Mouse (Mus musculus) embryonic facial prominence, embryonic 10.5 days (tissue): ENCODE data around the gene Mfsd4a. TPM values are rescaled to one million over a fixed set of nuclear protein-coding genes. Genes with fewer than 3 reads are reported as not detected.

Source experiments
- DNase-seq: peaks from one replicate; pipeline ENCODE4 v3.0.0-alpha.2; 2017; ENCODE audit warnings: low spot score
- H3K27ac ChIP-seq: fragments of 300-500 bp; sonication (generic); replicated peaks from 2 replicates; pipeline ENCODE4 v1.5.1; 2016; ENCODE audit warnings: mild to moderate bottlenecking
- H3K27me3 ChIP-seq: fragments of 300-500 bp; sonication (generic); replicated peaks from 2 replicates; pipeline ENCODE4 v1.6.1; 2016; ENCODE audit warnings: low read depth, mild to moderate bottlenecking; ENCODE audit not compliant: poor library complexity, severe bottlenecking
- H3K36me3 ChIP-seq: fragments of 300-500 bp; sonication (generic); replicated peaks from 2 replicates; pipeline ENCODE4 v1.6.1; 2016; ENCODE audit warnings: mild to moderate bottlenecking, moderate library complexity
- H3K4me1 ChIP-seq: fragments of 300-500 bp; sonication (generic); 2 replicates; pipeline ENCODE4 v1.6.1; 2016
- H3K4me3 ChIP-seq: fragments of 300-500 bp; sonication (generic); 2 replicates; pipeline ENCODE4 v1.5.1; 2016; ENCODE audit warnings: mild to moderate bottlenecking, moderate library complexity
- H3K9me3 ChIP-seq: fragments of 300-500 bp; sonication (generic); 2 replicates; pipeline ENCODE4 v1.6.1; 2016; ENCODE audit warnings: mild to moderate bottlenecking
- WGBS: fragments of 180-500 bp; shearing (Covaris S2); methylation state at CpG from one replicate; pipeline ENCODE4 v1.1.7; 2016; 5-methylcytosine and 5-hydroxymethylcytosine counted together
- polyA plus RNA-seq: library from polyadenylated mRNA; unstranded; fragments of >200 nt; fragmentation: Nextera tagmentation; extraction: Ambion mirVana; gene quantifications from 2 replicates; pipeline ENCODE4 v1.2.1, GENCODE M21; 2016

Gene Mfsd4a
- polyA plus RNA-seq, 1 experiment from 2014 or later: 12.5 TPM

DNA sequence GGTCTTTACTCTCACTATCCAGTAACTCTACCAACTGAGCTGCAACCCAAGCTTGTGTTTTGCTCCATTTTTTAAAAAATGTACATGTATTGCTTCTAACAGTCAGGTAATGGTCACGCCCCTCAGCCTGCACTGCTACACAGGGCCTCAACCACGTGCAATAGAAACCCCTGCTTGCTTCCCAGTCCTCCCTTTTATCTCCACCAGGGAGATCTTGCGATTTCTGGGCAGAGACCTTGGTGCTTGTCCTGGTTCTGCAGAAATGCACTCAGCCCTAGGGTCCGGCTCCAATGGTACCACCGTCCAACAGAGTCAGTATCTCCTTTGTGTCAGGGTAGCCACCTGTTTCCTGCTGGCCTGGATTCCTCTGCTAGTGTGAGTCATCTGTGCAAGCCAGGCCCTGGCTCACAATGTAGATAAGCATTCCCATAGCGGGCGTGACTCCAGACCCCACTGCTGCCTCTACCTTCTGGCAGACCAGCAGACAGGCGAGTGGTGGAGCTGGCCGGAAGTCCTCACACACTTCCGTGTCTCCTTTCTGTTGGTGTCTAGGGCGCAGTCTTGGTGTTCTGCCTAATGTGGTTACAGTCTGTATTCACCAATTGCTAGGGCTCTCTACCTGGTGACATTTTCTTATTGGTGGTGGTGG is 27.6 kb upstream of the Mfsd4a start:
- Histone ChIP-seq H3K4me3 (no peak overlapping the region), H3K36me3 (no peaks in the 10 kb centered on the region), H3K9me3 (no peaks in the 10 kb centered on the region), H3K27me3 (no peaks in the 10 kb centered on the region), H3K27ac (no peak overlapping the region), H3K4me1 (no peaks in the 10 kb centered on the region)
- DNase-seq: no peak
- 80% methylated on average over 11 of the region's 11 CpGs for WGBS

DNA sequence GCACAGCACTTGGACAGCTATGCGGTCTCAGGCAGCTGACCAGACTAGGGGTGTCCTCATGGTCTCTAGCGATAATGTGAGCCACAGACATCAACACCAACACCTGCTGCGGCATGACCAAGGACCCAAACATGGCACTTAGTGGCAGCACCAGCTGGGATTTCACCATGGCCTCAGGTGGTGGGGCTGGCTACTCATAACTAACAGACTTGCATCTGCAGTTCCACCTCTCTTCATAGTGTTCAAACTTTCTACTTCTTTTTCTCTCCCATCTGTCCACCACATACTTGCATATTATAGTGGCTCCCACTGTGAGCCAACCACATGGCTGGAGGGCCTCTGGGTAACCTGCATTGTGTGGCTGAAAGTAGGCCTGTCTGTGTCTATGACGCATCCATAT is 25.4 kb upstream of the Mfsd4a start:
- no peaks in the 10 kb centered on the region for H3K4me1 ChIP-seq
- no peaks in the 10 kb centered on the region for H3K9me3 ChIP-seq
- no peaks in the 10 kb centered on the region for H3K36me3 ChIP-seq
- no peak overlapping the region for H3K4me3 ChIP-seq
- H3K27me3 ChIP-seq: no peaks in the 10 kb centered on the region
- no peak for DNase-seq
- WGBS: 91% methylated on average over 4 of the region's 4 CpGs
- H3K27ac ChIP-seq: no peak overlapping the region

DNA sequence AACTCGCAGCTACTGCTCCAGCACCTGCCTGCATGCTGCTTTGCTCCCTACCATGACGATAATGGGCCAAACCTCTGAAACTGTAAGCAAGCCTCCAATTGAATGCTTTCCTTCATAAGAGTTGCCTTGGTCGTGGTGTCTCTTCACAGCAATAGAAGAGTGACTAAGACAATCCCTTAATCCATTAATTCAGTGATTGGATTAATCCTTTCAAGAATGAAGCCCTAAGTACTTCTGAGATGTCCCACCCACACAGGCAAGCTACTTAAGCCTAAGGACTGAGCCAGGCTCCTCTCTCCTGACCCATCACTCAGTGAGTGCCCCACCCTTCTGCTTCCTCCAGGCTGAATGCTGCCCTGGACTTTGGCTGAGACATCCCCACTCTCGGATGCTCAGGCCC is 22.4 kb upstream of the Mfsd4a start:
- WGBS: 75% methylated on average over 4 of the region's 4 CpGs
- no peak for DNase-seq

DNA sequence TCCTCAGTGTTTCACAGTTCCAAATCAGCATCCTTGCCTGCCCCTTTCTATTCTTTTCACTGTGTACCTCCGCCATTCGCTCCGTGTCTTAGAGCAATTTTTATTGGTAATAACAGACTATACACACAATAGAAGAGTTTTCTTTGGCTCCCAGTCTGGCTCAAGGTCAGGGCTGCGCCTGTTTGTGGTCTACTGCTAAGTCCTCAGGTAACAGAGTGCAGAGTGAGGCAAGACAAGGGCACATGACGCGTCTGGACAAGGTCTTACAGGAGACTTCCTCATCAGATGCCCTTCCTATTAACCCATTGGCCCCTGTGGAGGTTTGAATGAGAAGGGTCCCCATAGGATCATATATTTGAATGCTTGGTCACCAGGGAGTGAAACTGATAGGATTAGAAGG is 21.9 kb upstream of the Mfsd4a start:
- 86% methylated on average over 6 of the region's 6 CpGs for WGBS
- H3K27me3 ChIP-seq: no peaks in the 10 kb centered on the region
- no peaks in the 10 kb centered on the region for H3K4me1 ChIP-seq
- H3K4me3 ChIP-seq: no peak overlapping the region
- H3K36me3 ChIP-seq: no peaks in the 10 kb centered on the region
- H3K9me3 ChIP-seq: no peaks in the 10 kb centered on the region
- no peak overlapping the region for H3K27ac ChIP-seq
- no peak for DNase-seq

More for the DNA sequence above, 22.4 kb upstream of the Mfsd4a start:
- Histone ChIP-seq H3K27ac (no peak overlapping the region), H3K36me3 (no peaks in the 10 kb centered on the region), H3K4me1 (no peaks in the 10 kb centered on the region), H3K27me3 (no peaks in the 10 kb centered on the region), H3K9me3 (no peaks in the 10 kb centered on the region), H3K4me3 (no peak overlapping the region)

DNA sequence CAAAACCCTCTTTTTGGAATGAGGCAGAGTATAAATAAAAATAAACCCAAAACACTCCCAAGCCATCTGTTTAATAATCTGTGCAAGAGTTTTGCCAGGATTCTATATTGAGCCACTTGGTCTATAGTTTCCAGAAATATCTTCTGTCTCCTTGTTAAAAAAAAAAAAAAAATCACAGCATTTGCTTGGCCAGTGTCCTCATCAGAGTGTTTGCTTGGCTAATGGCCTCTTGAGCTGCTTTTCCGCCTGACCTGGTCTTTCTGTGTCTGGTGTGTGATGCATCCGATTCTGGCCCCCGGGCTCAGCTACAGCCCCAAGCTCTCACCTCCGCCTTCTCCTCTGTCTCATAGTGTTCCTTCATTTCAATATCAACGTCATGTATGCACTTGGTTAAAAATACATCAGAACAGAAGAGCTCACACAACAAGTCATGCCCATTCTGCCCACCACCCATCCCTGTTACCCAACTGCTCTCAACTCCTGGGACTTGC is 20.4 kb upstream of the Mfsd4a start:
- Histone ChIP-seq H3K4me3 (no peak overlapping the region), H3K27me3 (no peaks in the 10 kb centered on the region), H3K36me3 (no peaks in the 10 kb centered on the region), H3K4me1 (no peaks in the 10 kb centered on the region), H3K9me3 (no peaks in the 10 kb centered on the region), H3K27ac (no peak overlapping the region)
- DNase-seq: no peak
- 81% methylated on average over 5 of the region's 5 CpGs for WGBS

DNA sequence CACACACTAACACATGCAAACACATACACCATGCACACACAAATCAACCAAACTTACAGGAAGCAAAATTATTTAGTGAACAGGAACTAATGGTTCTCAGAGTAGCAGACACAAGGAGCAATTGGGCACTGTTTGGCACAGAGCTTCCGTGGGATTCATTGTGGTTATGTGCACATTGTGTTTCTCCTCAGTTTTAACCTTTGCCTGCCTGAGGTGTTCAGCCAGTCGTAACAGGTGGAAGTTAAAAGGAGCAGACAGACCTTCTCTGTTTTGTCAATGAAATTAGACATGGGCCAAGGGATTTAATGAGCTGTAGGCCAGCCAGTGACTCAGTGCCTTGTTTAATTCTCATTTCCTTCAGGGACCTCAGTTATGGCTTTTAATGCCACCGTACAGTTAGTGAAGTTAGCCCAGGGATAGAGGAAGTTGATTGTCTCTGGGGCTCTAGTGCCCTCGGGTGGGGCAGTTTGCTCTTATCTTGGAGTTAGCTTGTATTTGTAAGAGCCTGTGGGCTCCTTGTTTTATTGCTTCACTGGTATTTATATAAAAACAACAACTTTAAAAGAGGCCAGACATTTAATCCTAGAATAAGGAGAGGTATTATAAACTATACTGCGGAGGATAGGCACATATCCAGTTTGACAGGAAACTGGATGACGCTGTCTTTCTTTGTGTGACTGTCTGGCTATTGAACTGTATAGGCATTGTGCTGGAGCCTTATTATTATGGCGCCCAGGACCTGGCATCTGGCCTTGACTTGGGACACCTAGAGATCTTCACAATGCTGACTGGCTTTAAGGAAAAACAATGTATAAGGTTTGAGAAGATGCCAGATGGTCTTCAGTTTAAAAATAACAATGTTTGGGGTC is 17.6 kb upstream of the Mfsd4a start:
- Histone ChIP-seq H3K4me3 (no peak overlapping the region), H3K4me1 (no peaks in the 10 kb centered on the region), H3K27me3 (no peaks in the 10 kb centered on the region), H3K9me3 (no peaks in the 10 kb centered on the region), H3K36me3 (no peaks in the 10 kb centered on the region), H3K27ac (no peak overlapping the region)
- DNase-seq: no peak
- WGBS: 69% methylated on average over 7 of the region's 7 CpGs

DNA sequence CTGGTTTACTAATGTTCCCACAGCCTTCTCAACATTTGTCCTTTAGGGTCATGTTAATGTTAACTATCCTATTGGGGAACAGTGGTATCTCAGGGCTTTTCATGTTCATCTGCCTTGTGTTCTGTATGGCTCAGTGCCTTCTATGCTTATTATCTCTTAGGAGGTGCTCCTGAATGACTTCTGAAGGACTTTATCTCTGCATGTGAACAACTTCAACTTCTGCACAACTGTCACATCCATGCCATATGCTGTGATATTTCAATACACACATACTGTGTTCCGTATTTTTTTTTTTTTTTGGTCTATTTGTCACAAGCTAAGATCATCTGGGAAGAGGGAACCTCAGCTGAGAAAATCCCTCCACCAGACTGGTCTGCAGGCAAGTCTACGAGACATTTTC is 10.6 kb upstream of the Mfsd4a start:
- no peaks in the 10 kb centered on the region for H3K27me3 ChIP-seq
- no peak for DNase-seq
- H3K4me1 ChIP-seq: no peaks in the 10 kb centered on the region
- H3K36me3 ChIP-seq: no peaks in the 10 kb centered on the region
- no peak overlapping the region for H3K4me3 ChIP-seq
- no peaks in the 10 kb centered on the region for H3K9me3 ChIP-seq
- WGBS: 90% methylated on average over 2 of the region's 2 CpGs
- H3K27ac ChIP-seq: no peak overlapping the region

DNA sequence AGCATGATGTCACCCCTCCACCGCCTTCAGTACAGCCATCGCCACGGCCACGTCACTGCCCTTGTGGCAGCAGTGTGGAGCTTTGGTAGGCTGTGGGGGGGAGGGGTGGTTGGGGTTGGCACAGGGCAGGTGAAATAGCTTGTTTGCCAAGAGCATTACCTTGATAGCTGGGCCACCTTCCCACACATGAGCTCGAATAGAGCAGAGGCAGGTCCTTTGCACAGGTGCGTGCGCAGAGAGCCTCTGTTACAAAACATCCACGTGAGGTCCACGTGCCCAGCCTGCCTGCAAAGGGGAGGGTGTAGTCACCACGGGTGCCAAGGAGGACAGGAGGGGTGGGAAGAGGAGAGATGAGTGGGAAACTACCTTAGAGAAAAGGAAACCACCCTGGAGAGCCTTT is 7.7 kb upstream of the Mfsd4a start:
- DNase-seq: no peak
- Histone ChIP-seq H3K4me3 (no peak overlapping the region), H3K36me3 (no peaks in the 10 kb centered on the region), H3K9me3 (no peaks in the 10 kb centered on the region), H3K27ac (no peak overlapping the region), H3K4me1 (no peaks in the 10 kb centered on the region; the same call in 1 of the 2 replicates), H3K27me3 (peaks cover 7% of the 10 kb centered on the region)
- WGBS: 85% methylated on average over 10 of the region's 10 CpGs

DNA sequence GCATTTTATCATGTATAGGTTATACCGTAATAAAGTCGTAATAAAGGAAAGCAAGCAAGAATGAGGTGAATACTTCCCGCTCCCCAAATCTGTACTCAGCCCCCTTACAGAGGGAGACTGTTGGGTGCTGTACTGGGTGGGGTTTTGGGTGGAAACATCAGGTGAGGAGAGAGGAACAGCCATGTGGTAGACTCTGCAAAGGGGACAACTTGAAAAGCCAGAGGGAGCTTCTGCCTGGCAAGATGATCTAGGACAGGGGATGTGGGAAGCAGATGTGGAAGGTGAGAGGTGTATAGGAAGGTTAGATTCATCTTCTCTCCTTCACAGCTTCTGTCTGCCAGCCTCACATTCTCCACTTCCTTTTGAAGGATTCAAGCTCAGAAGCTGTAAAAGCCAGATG is 2.8 kb upstream of the Mfsd4a start:
- Histone ChIP-seq H3K27ac (no peak overlapping the region), H3K4me3 (no peak overlapping the region), H3K9me3 (no peaks in the 10 kb centered on the region), H3K36me3 (no peaks in the 10 kb centered on the region), H3K27me3 (peaks cover 56% of the 10 kb centered on the region), H3K4me1 (peaks cover 11% of the 10 kb centered on the region)
- no peak for DNase-seq
- whole genome bisulfite sequencing: 87% methylated on average over 3 of the region's 3 CpGs

DNA sequence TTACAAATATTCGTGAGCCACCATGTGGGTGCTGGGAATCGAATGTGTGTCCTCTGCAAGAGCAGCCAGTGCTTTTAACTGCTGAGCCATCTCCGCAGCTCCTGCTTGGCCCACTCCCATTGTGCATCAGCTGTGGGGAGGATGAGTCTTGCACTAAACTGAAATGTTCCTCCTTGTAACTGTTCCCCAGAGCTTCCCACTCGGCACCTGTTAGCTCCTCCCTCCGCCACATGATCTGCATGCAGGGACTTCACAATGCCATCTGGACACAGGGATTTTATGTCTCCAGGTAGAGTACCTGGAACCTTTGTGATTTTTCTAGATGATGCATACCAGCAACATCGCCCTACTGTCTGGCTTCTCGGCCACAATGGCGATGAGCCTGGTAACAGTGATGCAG is 1.6 kb upstream of the Mfsd4a start:
- no peaks in the 10 kb centered on the region for H3K9me3 ChIP-seq
- H3K27me3 ChIP-seq: peaks cover 68% of the 10 kb centered on the region
- H3K36me3 ChIP-seq: no peaks in the 10 kb centered on the region
- DNase-seq: no peak
- H3K4me1 ChIP-seq: peaks cover 11% of the 10 kb centered on the region
- 85% methylated on average over 8 of the region's 8 CpGs for WGBS
- no peak overlapping the region for H3K4me3 ChIP-seq
- H3K27ac ChIP-seq: no peak overlapping the region

DNA sequence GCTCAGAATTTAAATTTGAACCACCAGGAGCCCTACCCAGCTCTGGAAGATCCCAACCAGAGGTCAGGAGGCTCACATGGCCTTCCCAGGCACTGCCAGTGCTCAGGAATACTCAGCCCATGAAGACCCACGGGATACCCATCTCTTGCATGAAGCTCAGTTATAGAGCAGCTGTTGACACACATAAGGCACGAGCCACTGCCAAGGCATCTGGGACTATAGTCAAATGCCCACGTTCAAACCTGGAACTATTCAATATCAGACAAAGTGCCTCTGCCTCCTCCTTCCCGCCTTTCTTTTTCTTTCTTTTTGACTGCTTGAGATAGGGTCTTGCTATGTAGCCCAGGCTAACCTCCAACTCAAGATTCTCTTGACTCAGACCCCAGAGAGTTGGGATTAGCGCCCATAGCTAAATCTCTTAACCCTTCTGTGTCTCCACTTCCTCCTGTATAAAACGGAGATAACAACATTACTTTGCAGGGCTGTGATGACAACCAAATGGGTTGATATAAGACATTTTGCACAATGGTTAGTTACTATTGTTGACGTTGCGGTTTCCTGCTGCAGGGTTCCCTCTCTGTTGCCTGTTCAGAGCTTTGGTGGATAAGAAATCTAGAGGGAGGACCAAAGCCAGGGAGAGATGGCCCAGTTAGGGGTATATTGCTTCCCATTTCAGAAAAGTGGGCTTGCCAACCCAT is 2.2 kb downstream of the Mfsd4a start:
- no peak overlapping the region for H3K4me3 ChIP-seq
- H3K36me3 ChIP-seq: no peaks in the 10 kb centered on the region
- WGBS: 81% methylated on average over 8 of the region's 8 CpGs
- H3K27me3 ChIP-seq: peaks cover 73% of the 10 kb centered on the region
- H3K27ac ChIP-seq: no peak overlapping the region
- no peak for DNase-seq
- no peaks in the 10 kb centered on the region for H3K9me3 ChIP-seq
- peaks cover 11% of the 10 kb centered on the region for H3K4me1 ChIP-seq

DNA sequence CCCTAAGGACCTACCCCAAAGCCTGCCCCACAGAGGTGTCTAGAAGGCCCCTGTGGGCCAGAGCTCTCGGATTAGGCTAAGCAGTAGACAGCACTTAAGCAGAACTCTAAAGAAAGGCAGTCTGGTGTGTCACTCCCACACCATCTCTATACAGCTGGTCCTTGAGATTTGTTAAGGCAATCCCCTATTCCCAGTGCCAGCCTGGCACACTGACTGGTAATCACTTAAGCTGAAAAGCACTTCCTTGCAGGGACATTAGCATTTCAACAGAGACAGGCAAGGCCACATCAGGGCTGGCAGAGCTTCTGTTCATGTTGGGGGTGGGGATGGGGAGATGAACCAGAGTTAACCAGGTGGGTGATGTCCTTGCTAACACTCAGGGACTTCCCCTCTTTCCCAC is 2.9 kb downstream of the Mfsd4a start:
- Histone ChIP-seq H3K9me3 (no peaks in the 10 kb centered on the region), H3K4me1 (peaks cover 11% of the 10 kb centered on the region), H3K36me3 (no peaks in the 10 kb centered on the region), H3K27me3 (peaks cover 67% of the 10 kb centered on the region), H3K27ac (no peak overlapping the region), H3K4me3 (no peak overlapping the region)
- DNase-seq: no peak
- 58% methylated on average over 1 of the region's 1 CpGs for WGBS
